Mouse (Mus musculus) G1E (cell line): ENCODE data around the gene Traf7. TPM values are rescaled to one million over a fixed set of nuclear protein-coding genes. Genes with fewer than 3 reads are reported as not detected.
A peak's percentile ranks its signal among the peaks of the same experiment; 100 is the strongest.

Source experiments
- ATAC-seq: 2 replicates; pipeline ENCODE4 v1.8.0; 2016; ENCODE audit warnings: mild to moderate bottlenecking; ENCODE audit not compliant: insufficient number of reproducible peaks, poor library complexity, low FRiP score, severe bottlenecking; ENCODE audit errors: extremely low read depth
- DNase-seq: peaks from one replicate; pipeline ENCODE4 v3.0.0; 2012; ENCODE audit warnings: low spot score
- H3K27me3 ChIP-seq: 2 replicates; pipeline ENCODE4 v1.6.1; 2012; ENCODE audit warnings: mild to moderate bottlenecking, low read length, inconsistent platforms; ENCODE audit not compliant: insufficient read depth
- H3K36me3 ChIP-seq: replicated peaks from 2 replicates; pipeline ENCODE3; 2012; ENCODE audit warnings: mild to moderate bottlenecking, inconsistent platforms
- H3K4me1 ChIP-seq: 2 replicates; pipeline ENCODE4 v1.6.1; 2012; ENCODE audit warnings: low read depth, low read length, inconsistent platforms, mixed read lengths; ENCODE audit not compliant: insufficient read depth
- H3K4me3 ChIP-seq: 2 replicates; pipeline ENCODE4 v1.5.1; 2012; ENCODE audit warnings: low read depth, mild to moderate bottlenecking, inconsistent platforms, low read length, moderate library complexity, mixed read lengths
- H3K9me3 ChIP-seq: replicated peaks from 2 replicates; pipeline ENCODE4 v1.6.1; 2012; ENCODE audit warnings: inconsistent platforms
- CTCF ChIP-seq: IDR thresholded peaks from 2 replicates; pipeline ENCODE4 v1.5.1; 2012; ENCODE audit warnings: low read depth, low read length, inconsistent platforms, mixed read lengths
- GATA1 ChIP-seq: IDR thresholded peaks from 2 replicates; pipeline ENCODE4 v1.6.1; 2012; ENCODE audit warnings: borderline replicate concordance, low read length, inconsistent platforms, mixed read lengths
- GATA2 ChIP-seq: IDR thresholded peaks from 2 replicates; pipeline ENCODE4 v1.6.1; 2012; ENCODE audit warnings: low read depth, low read length, inconsistent platforms, borderline replicate concordance
- POLR2AphosphoS5 ChIP-seq: IDR thresholded peaks from 2 replicates; pipeline ENCODE4 v1.6.1; 2012; ENCODE audit warnings: low read depth, low read length, inconsistent platforms; ENCODE audit not compliant: insufficient replicate concordance
- TAL1 ChIP-seq: conservative IDR thresholded peaks from 2 replicates; pipeline ENCODE4 v1.6.1; 2012; ENCODE audit warnings: low read depth, low read length, inconsistent platforms, mixed read lengths
- polyA plus RNA-seq: library from polyadenylated mRNA; stranded (reverse); fragments of >175 nt; gene quantifications from 2 replicates; pipeline ENCODE4 v1.2.3, GENCODE M21; 2012
- total RNA-seq, 2 experiments: library from RNA; stranded (forward) in 1 of 2; stranded (reverse) in 1 of 2; fragments of 200-1000 nt in 1 of 2; fragments of >200 nt in 1 of 2; fragmentation: Nextera tagmentation in 1 of 2; gene quantifications; 2 replicates each; pipeline ENCODE4 v1.2.3; 2014 to 2017

The Traf7 gene
- total RNA-seq (2014; fragmentation: Nextera tagmentation) (62.8 and 70.6 TPM in 2 replicates), total RNA-seq (2017) (81.7 and 103 TPM in 2 replicates), polyA plus RNA-seq (153 and 198 TPM in 2 replicates)

GRCm38 (mm10) chr17:24527723-24528559 is at the start of gene Traf7:
Gene Traf7 (minus strand): TSS chr17:24527938.
- DNase-seq: peak; percentile 100
- peaks cover 61% of the 10 kb centered on the region for H3K4me1 ChIP-seq
- peak; percentile 90 for ATAC-seq
- H3K27me3 ChIP-seq: peaks cover 1% of the 10 kb centered on the region; the same call in 1 of the 2 replicates
- no peaks in the 10 kb centered on the region for H3K9me3 ChIP-seq
- peaks cover 65% of the 10 kb centered on the region for H3K36me3 ChIP-seq
- peak; percentile 97; the same call in 1 of the 2 replicates for TF ChIP-seq POLR2AphosphoS5
- no peak for TF ChIP-seq TAL1
- H3K4me3 ChIP-seq: peak within 1 kb of the TSS; percentile 90

DNA sequence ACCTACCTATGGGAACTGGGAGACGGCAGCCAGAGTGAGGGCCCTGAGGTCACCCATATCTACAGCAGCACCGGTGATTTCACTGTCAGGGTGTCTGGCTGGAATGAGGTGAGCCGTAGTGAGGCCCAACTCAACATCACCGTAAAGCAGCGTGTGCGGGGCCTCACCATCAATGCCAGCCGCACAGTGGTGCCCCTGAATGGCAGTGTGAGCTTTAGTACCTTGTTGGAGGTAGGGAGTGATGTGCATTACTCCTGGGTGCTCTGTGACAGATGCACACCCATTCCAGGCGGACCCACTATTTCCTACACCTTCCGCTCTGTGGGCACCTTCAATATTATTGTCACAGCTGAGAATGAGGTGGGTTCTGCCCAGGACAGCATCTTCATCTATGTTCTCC is 46.1 kb upstream of the Traf7 start:
- ATAC-seq: no peak
- Histone ChIP-seq H3K4me3 (no peak overlapping the region), H3K27me3 (no peaks in the 10 kb centered on the region), H3K36me3 (peaks cover 100% of the 10 kb centered on the region), H3K4me1 (peaks cover 6% of the 10 kb centered on the region; the same call in 1 of the 2 replicates), H3K9me3 (no peaks in the 10 kb centered on the region)
- TF ChIP-seq POLR2AphosphoS5 (no peak), CTCF (no peak), GATA2 (no peak), GATA1 (no peak), TAL1 (no peak)
- DNase-seq: no peak

- DNase-seq (no peak), ATAC-seq (no peak)
- no peaks in the 10 kb centered on the region for H3K9me3 ChIP-seq
- TF ChIP-seq GATA1 (no peak), GATA2 (no peak), CTCF (no peak), TAL1 (no peak), POLR2AphosphoS5 (no peak)
- H3K36me3 ChIP-seq: peaks cover 99% of the 10 kb centered on the region
- peaks cover 6% of the 10 kb centered on the region; the same call in 1 of the 2 replicates for H3K4me1 ChIP-seq
- H3K4me3 ChIP-seq: no peak overlapping the region
- H3K27me3 ChIP-seq: no peaks in the 10 kb centered on the region
Observed at GRCm38 (mm10) chr17:24572651-24573245, 45.0 kb upstream of the Traf7 start.

- peaks cover 98% of the 10 kb centered on the region for H3K36me3 ChIP-seq
Observed at GRCm38 (mm10) chr17:24569837-24570236, 42.1 kb upstream of the Traf7 start.

GRCm38 (mm10) chr17:24567034-24567779 is 39.5 kb upstream of the Traf7 start:
- DNase-seq: peak; percentile 80
- Histone ChIP-seq H3K36me3 (peaks cover 84% of the 10 kb centered on the region), H3K27me3 (no peaks in the 10 kb centered on the region), H3K4me1 (peaks cover 14% of the 10 kb centered on the region), H3K4me3 (no peak overlapping the region), H3K9me3 (no peaks in the 10 kb centered on the region)
- peak; percentile 28; the same call in 1 of the 2 replicates for ATAC-seq
- TF ChIP-seq GATA2 (no peak), POLR2AphosphoS5 (no peak), TAL1 (no peak), CTCF (no peak)

More at GRCm38 (mm10) chr17:24569837-24570236, 42.1 kb upstream of the Traf7 start:
- no peak for ATAC-seq
- Histone ChIP-seq H3K27me3 (no peaks in the 10 kb centered on the region), H3K4me3 (no peak overlapping the region), H3K4me1 (peaks cover 20% of the 10 kb centered on the region), H3K9me3 (no peaks in the 10 kb centered on the region)
- TF ChIP-seq GATA2 (no peak), GATA1 (no peak), TAL1 (no peak), POLR2AphosphoS5 (no peak), CTCF (no peak)
- DNase-seq: no peak

DNA sequence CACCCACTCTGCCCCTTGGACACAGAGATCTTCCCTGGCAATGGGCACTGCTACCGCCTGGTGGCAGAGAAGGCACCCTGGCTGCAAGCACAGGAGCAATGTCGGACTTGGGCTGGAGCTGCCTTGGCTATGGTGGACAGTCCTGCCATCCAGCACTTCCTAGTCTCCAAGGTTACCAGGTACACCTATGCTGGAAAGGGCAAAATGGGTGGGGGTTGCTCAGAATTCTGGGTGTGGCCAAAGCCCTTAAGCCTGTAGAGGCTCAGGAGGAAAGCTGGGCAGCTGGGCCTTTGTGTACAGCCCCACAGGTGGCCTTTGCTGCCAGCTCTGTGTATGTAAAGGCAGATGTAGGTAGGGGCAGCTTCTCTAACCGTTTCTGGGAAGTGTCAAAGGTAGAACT is 38.1 kb upstream of the Traf7 start:
- ATAC-seq (no peak), DNase-seq (no peak)
- peaks cover 76% of the 10 kb centered on the region for H3K36me3 ChIP-seq
- no peak overlapping the region for H3K4me3 ChIP-seq
- no peaks in the 10 kb centered on the region for H3K9me3 ChIP-seq
- H3K27me3 ChIP-seq: no peaks in the 10 kb centered on the region
- TF ChIP-seq TAL1: no peak
- no peak for TF ChIP-seq GATA1
- TF ChIP-seq GATA2: no peak
- TF ChIP-seq CTCF: no peak
- no peak for TF ChIP-seq POLR2AphosphoS5
- peaks cover 14% of the 10 kb centered on the region for H3K4me1 ChIP-seq
